Mouse (Mus musculus) MN1 (cell line): ENCODE data around the gene Ube4a.
A peak's percentile ranks its signal among the peaks of the same experiment; 100 is the strongest.

Experiments used
- DNase-seq: peaks from one replicate; pipeline ENCODE4 v3.0.0-alpha.2; 2016; ENCODE audit warnings: low spot score

Ube4a gene

GRCm38 (mm10) chr9:44900402-44900801 is 65.0 kb downstream of the Ube4a start:
- DNase-seq = no peak

- no peak for DNase-seq
Measured at GRCm38 (mm10) chr9:44899716-44900115, 65.7 kb downstream of the Ube4a start.

- DNase-seq = no peak
Measured at GRCm38 (mm10) chr9:44897024-44897423, 68.4 kb downstream of the Ube4a start.

GRCm38 (mm10) chr9:44892664-44893063 is 72.7 kb downstream of the Ube4a start:
- DNase-seq = peak; percentile 53

GRCm38 (mm10) chr9:44891210-44891609 is 74.2 kb downstream of the Ube4a start:
- DNase-seq = no peak

- no peak for DNase-seq
Measured at GRCm38 (mm10) chr9:44890122-44890521, 75.3 kb downstream of the Ube4a start.

GRCm38 (mm10) chr9:44888114-44888624 is 77.2 kb downstream of the Ube4a start:
- DNase-seq = no peak

GRCm38 (mm10) chr9:44882981-44883569 is 82.3 kb downstream of the Ube4a start:
- DNase-seq = peak; percentile 61

GRCm38 (mm10) chr9:44882436-44882980 is 82.9 kb downstream of the Ube4a start:
- DNase-seq = peak; percentile 83

GRCm38 (mm10) chr9:44881941-44882435 is 83.4 kb downstream of the Ube4a start:
- DNase-seq = peak; percentile 82

GRCm38 (mm10) chr9:44881221-44881871 is 84.1 kb downstream of the Ube4a start, which contains the start of gene Kmt2a:
Gene Kmt2a (minus strand): TSS chr9:44881296.
- DNase-seq = peak; percentile 97

- peak; percentile 67 for DNase-seq
Measured at GRCm38 (mm10) chr9:44880309-44881081, 84.9 kb downstream of the Ube4a start.

- DNase-seq = peak; percentile 44
Measured at GRCm38 (mm10) chr9:44879694-44880271, 85.6 kb downstream of the Ube4a start.

GRCm38 (mm10) chr9:44878776-44879500 is 86.5 kb downstream of the Ube4a start:
- DNase-seq = no peak

- DNase-seq = no peak
Measured at GRCm38 (mm10) chr9:44877686-44878085, 87.7 kb downstream of the Ube4a start.

- no peak for DNase-seq
Measured at GRCm38 (mm10) chr9:44875476-44875875, 89.9 kb downstream of the Ube4a start.

GRCm38 (mm10) chr9:44874198-44874597 is 91.2 kb downstream of the Ube4a start:
- no peak for DNase-seq

- DNase-seq = no peak
Measured at GRCm38 (mm10) chr9:44873665-44874064, 91.7 kb downstream of the Ube4a start.
